Mouse (Mus musculus): Measurements from ENCODE around the gene Chd3.

DNA sequence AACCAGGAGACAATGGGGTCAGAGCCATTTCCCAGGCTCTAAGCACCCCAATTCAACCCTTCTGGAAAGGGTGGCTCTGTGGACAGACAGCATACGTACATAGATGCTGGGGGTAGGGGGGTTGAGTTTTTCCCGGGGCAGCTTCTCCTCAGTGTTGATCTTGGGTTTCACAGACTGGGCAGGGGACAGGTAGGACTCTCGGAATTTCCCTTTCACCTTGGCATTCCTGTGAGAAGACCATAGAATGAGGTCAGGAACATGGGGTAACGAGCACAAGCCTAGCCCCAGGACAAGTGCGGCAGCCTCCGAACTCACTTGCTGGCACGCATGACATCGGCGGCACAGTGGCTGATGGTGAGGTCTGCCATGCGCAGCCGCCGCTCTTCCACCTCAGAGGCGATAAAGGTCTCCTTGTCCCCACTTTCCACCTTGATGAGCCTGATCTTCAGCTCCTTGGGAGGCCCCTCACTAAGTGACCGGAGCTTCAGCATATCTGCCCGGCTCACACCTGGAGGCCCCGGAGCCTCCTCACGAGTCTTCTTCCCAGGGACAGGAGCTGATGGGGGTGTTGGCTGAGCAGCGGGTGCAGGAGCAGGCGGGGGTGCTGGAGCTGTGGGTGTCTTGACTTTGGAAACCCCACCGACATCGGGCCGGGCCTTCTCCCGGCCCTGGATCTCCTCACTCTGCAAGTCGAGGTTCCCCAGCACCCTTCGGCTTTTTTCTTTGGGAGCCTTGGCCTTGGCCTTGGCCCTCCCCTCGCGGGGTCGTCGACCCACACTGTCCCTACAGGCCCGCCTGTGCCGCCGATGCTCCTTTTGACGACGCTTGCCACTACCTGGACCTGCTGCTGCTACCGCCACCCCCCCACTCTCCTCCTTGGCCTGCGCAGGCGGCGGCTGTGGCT, 34.7 kb upstream of the Chd3 start:
- TF ChIP-seq EP300 (IDR thresholded peaks at IDR 0.05; ENCODE audit: insufficient read depth, low read depth, low read length), result no peak
- TF ChIP-seq POLR2A (IDR thresholded peaks at IDR 0.05; ENCODE audit: insufficient read depth, low read length), result no peak
- TF ChIP-seq CTCF (IDR thresholded peaks at IDR 0.05; ENCODE audit: low read depth, low read length), result no peak

Data from ES-Bruce4 (cell line).